Mouse (Mus musculus): ENCODE measurements around the gene Ddx60.

DNA sequence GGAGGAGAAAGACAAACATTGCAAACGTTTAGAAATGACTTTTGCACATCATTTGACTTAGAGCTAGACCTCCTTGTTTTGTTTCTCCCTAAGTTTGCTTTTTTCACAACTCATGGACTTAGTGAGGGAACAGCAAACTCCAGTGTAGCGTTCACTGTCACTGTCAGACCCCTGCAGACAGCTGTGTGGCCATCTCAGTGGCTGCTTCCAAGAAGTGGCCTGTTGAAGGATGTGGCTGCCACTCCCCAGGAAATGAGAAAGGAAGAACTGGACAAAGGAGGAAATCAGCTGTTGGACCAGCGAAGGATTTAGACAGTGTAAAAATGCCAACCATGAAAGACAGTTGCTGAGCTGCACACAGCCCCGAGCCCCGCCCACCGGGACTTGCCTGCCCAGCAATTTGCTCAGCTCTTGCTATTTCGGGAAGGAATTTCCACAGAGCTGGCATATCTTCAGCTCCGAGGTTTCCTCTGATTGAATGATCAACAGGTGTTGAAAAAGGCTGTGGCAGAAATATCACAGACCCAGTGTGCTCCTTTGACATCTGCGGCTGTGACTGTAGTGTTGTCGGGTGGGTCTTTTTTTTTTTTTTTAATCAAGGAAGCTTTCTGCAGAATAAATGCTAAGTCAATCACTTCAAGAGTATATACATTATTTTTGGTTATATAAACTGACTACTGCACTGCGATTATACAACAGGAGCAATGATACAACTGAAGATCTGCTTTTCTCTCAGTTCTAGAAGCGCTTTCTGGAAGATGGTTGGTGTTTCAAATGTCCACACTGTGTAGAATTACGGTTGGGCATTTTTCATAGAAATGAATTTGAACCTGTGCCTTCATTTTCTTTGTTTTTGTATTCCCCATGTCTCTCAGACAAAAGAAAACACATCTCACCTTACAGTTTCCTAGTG, 19.3 kb upstream of the Ddx60 start:
- TF ChIP-seq CTCF (IDR thresholded peaks at IDR 0.05; ENCODE audit: control insufficient read depth, insufficient read depth, insufficient replicate concordance, low read depth, low read length) (no peak), POLR2A (IDR thresholded peaks at IDR 0.05; ENCODE audit: control insufficient read depth, low read depth, low read length) (no peak)
